Mouse (Mus musculus) CD8-positive naive resting alpha-beta T cell, adult 57 days (primary cell): Measurements from ENCODE around the gene A730009L09Rik. TPM values are rescaled to one million over a fixed set of nuclear protein-coding genes. Genes with fewer than 3 reads are reported as not detected.

Experiments
- total RNA-seq: library from RNA; stranded (reverse); gene quantifications from one replicate; pipeline ENCODE4 v1.2.4, GENCODE M21; 2023

Gene A730009L09Rik
- total RNA-seq, result not detected

GRCm38 (mm10) chr16:84514821-84515220 lies at the start of gene A730009L09Rik:
Gene A730009L09Rik (plus strand): TSS chr16:84515121.

Other genes with a start within 250 kb of the A730009L09Rik start
- gene Mrpl39, start 220.6 kb downstream of the A730009L09Rik start, total RNA-seq, result 21.7 TPM